Mouse (Mus musculus) cerebellum, adult 11-12 months (tissue): ENCODE data around the gene Stt3b.

ENCODE experiments used
- DNase-seq: peaks from one replicate; pipeline ENCODE4 v3.0.0; 2022

Stt3b gene

GRCm38 (mm10) chr9:115260464-115260863 lies 49.8 kb downstream of the Stt3b start:
- DNase-seq, result no peak

DNA sequence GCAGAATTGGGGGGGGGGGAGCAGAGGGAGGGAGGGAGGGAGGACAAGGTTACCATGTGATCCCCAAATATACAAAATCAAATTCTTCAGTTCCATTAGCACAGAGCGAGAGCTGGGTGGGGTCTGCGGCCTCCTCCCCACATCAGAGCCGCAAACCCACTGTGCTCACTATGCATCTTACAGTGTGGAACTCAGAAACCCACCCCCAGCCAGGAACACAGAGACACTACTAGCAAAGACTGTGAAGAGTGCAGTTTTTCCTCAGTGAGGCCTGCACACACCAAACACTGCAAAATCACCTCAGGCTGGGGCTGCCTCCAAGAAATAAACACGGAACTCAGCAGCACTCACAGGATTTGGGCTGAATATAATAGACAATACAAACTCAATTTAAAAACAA lies 50.4 kb downstream of the Stt3b start:
- DNase-seq, result no peak

- DNase-seq, result no peak
These were observed 52.4 kb downstream of the Stt3b start for GRCm38 (mm10) chr9:115257733-115258286.

DNA sequence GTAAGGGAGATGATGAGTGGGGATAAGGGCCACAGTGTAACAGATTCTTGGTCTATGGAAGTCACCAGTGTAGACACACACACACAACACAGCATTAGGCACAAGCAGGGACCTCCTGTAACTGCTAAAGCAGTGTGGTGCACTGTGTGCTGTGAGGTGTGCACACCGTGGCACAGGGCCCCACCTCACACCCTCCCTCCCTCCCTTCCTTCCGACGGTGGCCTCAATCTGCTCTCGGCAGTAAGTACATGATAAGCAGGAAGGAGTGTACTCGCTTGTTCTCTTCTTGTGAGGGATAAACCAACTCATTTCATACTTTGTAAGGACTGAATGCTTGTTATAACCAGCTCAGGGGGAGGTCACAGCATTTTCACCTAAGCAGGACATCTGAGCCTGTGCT lies 61.1 kb downstream of the Stt3b start:
- no peak for DNase-seq

DNA sequence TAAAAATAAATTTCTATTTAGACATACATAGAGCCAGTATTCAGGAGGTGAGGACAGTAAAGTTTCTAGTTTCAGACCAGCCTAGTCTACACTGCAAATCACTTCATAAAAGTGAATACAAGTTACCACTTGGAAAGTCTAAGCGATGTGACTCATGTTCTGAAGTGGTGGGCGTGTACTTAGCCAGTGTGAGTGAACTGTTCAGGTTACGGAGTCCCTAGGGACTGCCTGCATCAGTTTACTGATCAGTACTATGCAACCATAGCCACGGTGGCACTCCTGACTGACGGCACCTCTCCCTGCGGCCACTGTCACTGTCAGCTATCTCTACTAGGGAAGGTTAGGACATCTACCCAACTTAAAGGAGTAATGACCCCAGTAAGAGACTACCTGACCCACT lies 65.1 kb downstream of the Stt3b start:
- no peak for DNase-seq

DNA sequence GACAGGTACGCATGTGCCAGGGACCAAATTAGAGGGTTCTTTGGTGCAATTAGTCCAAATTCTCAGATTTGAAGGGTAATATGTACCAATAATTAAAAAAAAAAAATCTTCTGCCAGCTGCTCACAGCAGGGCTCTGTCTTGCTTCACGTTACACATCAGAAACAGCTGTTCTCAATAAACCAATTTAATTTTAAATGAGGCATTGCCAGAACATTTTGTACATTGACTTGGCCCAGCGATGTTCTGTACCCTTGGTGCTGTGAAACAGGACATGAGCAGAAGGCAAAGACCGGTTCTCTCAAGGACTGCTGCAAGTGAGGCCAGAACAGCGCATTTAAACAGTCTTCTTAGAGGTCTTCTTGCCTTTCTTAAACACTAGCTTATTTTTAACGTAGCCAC lies 66.6 kb downstream of the Stt3b start:
- DNase-seq, result no peak

DNA sequence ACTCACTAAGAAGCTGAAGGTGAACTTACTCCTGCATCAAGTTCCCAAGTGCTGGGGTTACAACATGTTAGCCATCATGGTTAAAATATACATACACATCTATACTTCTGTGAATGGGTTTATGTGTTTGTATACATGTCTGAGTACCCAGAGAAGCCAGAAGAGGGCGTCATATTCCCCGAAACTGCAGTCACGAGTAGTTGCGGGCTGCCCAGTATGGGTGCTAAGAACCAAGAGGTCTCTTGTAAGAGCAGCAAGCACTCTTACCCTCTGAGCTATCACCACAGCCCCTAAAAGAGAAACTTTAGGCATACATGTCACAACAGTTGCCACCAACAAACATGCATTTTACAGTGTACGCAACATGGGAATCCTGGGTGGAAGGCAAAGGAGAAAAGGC lies 70.4 kb downstream of the Stt3b start:
- no peak for DNase-seq

DNA sequence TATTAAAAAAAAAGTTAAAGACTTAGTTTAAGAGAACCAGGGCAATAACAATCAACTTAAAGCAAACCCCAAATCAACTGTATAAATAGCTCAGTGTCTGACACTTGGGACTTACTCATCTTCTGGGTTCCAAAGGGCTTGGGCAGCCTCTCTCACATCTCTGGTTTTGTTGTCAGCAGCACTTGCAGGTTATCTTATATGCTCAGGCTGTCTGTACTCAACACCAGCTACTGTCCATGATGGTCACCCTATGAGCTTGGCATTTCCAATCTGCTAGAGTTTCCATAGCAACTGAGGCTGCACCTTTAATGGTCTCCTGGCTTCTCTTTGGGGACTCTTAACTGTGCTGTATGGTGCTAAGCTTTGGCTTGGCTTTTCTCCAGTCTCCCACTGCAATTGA lies 72.3 kb downstream of the Stt3b start:
- DNase-seq, result no peak

DNA sequence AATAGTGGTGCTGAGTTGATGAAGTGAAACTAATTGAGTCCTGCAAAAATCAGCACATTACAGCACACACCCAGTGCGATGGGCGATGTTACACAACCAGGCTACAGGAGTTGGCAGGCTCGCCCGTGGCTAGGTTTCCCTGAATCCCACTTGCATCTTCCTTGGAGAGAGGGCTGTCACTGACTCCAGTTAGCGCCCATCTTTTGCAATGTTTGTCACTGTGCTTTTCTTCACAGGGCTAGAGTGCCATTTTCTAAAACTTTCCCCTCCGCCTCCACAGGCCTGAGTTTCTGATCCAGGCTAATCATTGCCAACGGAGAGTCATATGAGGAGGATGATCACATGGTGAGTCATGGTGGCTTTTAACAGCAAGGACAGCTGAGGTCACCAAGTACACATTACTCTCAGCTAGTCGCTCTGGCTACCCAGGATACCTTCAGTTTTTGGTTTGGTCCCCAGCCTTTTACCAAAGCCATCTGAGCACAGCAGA lies 73.8 kb downstream of the Stt3b start:
- DNase-seq, result no peak

DNA sequence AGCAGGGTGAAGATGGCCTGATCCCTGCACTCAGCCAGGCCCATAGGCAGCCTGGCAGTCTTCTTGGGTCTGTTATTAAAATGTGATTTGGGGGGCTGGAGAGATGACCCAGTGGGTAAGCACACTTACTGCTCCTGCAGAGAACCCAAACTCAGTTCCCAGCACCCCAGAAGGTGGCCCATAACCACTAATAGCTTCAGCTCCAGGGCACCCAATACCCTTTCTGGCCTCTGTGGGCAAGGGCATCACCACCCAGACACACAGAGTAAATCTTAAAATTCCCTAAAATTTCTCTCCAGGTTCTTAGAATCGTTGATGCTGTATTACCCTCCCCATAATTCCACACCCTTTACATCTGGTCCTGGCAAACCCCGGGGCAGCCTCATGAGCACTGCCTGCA lies 75.7 kb downstream of the Stt3b start:
- DNase-seq, result no peak

DNA sequence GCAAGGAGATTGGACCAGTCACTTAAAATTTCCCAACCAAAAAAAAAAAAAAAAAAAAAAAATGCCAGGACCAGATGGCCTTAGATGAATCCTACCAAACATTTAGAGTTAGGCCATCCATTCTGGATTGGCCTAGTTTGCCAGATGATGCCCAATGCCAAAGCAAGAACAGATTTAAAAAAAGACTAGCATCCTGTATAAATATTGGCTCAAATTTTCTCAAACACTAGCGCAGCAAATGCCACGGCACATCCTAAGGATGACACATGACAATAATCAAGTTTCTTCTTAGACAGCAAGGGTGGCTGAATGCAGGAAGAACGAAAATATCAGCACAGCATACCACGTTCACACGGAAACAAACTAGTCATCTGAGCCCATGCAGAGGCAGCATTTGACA lies 76.5 kb downstream of the Stt3b start:
- DNase-seq, result peak; percentile 29

- no peak for DNase-seq
These were observed 78.7 kb downstream of the Stt3b start for GRCm38 (mm10) chr9:115231476-115231875.

DNA sequence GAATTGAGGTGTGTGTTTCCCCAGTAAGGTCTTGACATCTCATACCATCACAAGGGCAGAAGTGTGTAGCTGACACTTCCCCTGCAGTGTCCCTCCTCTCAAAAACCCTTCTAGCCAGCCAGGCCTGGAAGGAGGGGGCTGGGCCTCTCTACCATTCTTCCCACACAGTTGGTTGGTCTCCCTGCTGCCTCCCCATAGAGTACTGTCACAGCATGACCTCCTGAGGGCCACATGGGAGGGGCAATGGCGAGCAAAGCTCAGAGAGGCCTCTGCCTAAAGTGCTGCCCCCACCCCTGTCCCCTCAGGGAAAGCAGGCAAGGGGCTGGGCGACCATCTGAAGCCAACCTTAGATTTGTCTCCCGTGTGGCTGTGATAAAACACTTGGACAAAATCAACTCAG lies 80.1 kb downstream of the Stt3b start:
- DNase-seq, result no peak

- no peak for DNase-seq
These were observed 80.5 kb downstream of the Stt3b start for GRCm38 (mm10) chr9:115229676-115230075.

- DNase-seq, result no peak
These were observed 81.1 kb downstream of the Stt3b start for GRCm38 (mm10) chr9:115229145-115229544.

DNA sequence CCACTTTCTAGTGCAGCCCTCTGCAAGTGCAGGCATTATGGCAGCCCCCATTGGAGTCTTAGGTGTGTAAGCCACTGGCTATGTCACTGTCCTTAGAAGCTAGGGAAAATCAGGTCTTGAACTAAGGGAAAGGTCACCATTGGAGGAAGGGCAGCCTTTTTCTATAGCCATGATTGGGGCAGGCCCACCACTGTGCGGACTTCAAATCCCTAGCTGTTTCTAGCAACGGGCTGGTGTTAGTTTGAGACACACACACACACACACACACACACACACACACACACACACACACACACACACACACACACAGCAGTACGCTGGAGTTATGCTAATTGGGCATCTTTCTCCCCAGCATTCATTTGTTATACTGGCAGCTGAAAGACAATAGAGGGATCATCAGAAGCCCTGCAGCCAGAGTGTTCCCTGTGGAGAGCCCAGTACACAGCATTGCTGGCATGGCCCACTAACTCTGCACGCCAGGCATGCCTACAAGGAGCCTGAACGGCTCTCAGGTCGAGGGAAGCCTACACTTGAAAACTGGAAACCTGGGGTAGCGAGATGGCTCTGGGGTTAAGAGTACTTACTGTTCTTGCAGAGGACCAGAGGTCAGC lies 85.4 kb downstream of the Stt3b start:
- no peak for DNase-seq

- no peak for DNase-seq
These were observed 89.0 kb downstream of the Stt3b start for GRCm38 (mm10) chr9:115221265-115221664.

GRCm38 (mm10) chr9:115220466-115220865 lies 89.8 kb downstream of the Stt3b start:
- no peak for DNase-seq

GRCm38 (mm10) chr9:115217984-115218383 lies 92.2 kb downstream of the Stt3b start:
- no peak for DNase-seq

GRCm38 (mm10) chr9:115215830-115216701 lies 94.2 kb downstream of the Stt3b start:
- no peak for DNase-seq

DNA sequence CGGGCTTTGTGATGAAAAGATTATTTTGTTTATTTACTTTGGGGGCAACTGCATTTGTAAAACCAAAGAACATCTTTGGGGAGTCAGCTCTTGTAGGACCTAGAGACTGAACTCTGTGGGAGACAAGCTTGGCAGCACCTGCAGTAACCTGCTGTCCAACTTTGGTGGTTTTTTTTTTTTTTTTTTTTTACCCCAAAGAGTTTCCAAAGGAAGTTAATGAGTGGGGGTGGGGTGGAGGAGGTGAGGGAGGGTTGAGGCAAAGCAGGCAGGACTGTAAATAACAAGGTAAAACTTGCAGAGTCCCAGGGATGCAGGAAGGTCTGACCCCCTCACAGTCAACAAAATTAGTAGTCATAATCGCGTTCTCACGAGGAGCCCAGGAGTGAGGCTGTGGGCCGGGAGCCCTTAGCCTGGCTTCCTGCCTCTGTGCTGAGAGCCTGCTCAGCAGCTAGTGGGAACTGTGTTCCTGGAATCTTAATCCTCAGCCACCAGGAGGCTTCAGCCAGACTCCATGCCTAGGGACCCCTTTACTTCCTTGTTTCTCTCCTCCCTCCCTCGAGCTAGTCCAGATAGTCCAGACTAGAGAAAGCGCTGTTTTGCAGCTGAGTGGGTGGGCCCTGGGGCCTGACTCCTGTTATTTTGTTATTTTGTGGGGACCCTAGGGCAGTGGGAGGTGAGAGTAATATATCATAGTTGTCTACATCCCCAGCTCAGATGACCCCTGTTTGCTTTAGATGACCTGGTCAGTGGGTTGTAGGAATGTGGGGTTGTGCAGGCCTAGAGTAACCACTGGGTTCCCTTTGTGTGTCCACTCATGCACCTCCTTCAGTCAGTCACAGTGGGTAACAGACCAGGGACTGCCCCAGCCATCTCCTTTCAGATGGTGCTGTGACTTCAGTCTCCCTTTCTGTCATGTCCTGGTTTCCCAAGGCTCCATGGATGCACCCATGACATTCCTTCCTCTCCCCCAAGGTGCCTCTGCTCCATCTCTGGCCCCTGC lies 95.3 kb downstream of the Stt3b start:
- DNase-seq, result no peak

GRCm38 (mm10) chr9:115213755-115214264 lies 96.4 kb downstream of the Stt3b start:
- DNase-seq, result no peak

DNA sequence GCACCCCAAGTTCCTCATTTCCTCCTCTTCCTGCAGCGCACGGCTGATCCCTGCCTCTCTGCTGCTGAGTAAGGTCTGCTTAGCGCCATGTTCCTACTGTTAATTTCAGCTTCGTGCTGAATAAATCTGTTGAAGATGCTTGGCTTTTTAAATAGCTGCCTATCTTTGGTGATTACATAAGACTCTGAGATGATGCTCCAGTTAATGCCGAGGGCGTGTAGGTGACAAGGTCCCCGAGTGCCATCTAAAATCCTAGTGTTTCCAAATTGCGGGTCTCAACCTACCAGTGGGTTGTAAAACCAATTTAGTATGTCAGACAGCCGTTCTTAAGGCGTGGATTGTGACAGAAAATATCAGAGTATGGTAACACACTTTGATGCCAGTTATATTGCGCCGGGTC lies 99.7 kb downstream of the Stt3b start:
- no peak for DNase-seq
